Mouse (Mus musculus) limb, embryonic 13.5 days (tissue): ENCODE results near the gene Eepd1. TPM values are rescaled to one million over a fixed set of nuclear protein-coding genes. Genes with fewer than 3 reads are reported as not detected.

Experiments
- ATAC-seq: fragments of 200-750 bp; cut with Nextera tagmentation; 2 replicates; pipeline ENCODE4 v1.8.0; 2017; ENCODE audit warnings: low read depth, moderate number of reproducible peaks, moderate TSS enrichment; ENCODE audit not compliant: low FRiP score
- H3K27ac ChIP-seq: fragments of 300-500 bp; sonication (generic); 2 replicates; pipeline ENCODE4 v1.5.1; 2015; ENCODE audit warnings: inconsistent platforms, mild to moderate bottlenecking, moderate library complexity
- H3K27me3 ChIP-seq: fragments of 300-500 bp; sonication (generic); 2 replicates; pipeline ENCODE4 v1.6.1; 2015; ENCODE audit warnings: mild to moderate bottlenecking, inconsistent platforms
- H3K36me3 ChIP-seq: fragments of 300-500 bp; sonication (generic); 2 replicates; pipeline ENCODE4 v1.6.1; 2015; ENCODE audit warnings: inconsistent platforms, mild to moderate bottlenecking, moderate library complexity
- H3K4me1 ChIP-seq: fragments of 300-500 bp; sonication (generic); 2 replicates; pipeline ENCODE4 v1.6.1; 2015; ENCODE audit warnings: inconsistent platforms
- H3K4me2 ChIP-seq: fragments of 300-500 bp; sonication (generic); replicated peaks from 2 replicates; pipeline ENCODE4 v1.6.1; 2015; ENCODE audit warnings: inconsistent platforms, mild to moderate bottlenecking, moderate library complexity
- H3K4me3 ChIP-seq: fragments of 300-500 bp; sonication (generic); 2 replicates; pipeline ENCODE4 v1.5.1; 2015; ENCODE audit warnings: moderate library complexity, mild to moderate bottlenecking, inconsistent platforms
- H3K9ac ChIP-seq: fragments of 300-500 bp; sonication (generic); 2 replicates; pipeline ENCODE4 v1.6.1; 2015; ENCODE audit warnings: mild to moderate bottlenecking, inconsistent platforms
- H3K9me3 ChIP-seq: fragments of 300-500 bp; sonication (generic); 2 replicates; pipeline ENCODE4 v1.6.1; 2016; ENCODE audit warnings: inconsistent platforms
- WGBS: fragments of 180-500 bp; shearing (Covaris S2); methylation state at CpG from one replicate; pipeline ENCODE4 v1.1.7; 2015; 5-methylcytosine and 5-hydroxymethylcytosine counted together
- polyA plus RNA-seq: library from polyadenylated mRNA; unstranded; fragments of >200 nt; fragmentation: Nextera tagmentation; extraction: Ambion mirVana; gene quantifications from 2 replicates; pipeline ENCODE4 v1.2.1, GENCODE M21; 2015

Eepd1 gene
- polyA plus RNA-seq, 1 experiment from 2014 or later = 22.8 TPM

GRCm38 (mm10) chr9:25482322-25482998, 1.1 kb downstream of the Eepd1 start:
- H3K4me1 ChIP-seq = peaks cover 55% of the 10 kb centered on the region
- peak overlapping the region; percentile 60 for H3K9ac ChIP-seq
- no peaks in the 10 kb centered on the region for H3K9me3 ChIP-seq
- H3K27me3 ChIP-seq = no peaks in the 10 kb centered on the region
- H3K4me2 ChIP-seq = peak overlapping the region; percentile 81
- peak overlapping the region; percentile 75 for H3K4me3 ChIP-seq
- ATAC-seq = no peak
- WGBS = 46% methylated on average over 22 of the region's 22 CpGs
- H3K36me3 ChIP-seq = 0 out of 2 replicates have a peak, but pooled peaks cover 3% of the 10 kb centered on the region
- H3K27ac ChIP-seq = no peak overlapping the region

GRCm38 (mm10) chr9:25482999-25483347, 1.6 kb downstream of the Eepd1 start:
- no peak overlapping the region for H3K27ac ChIP-seq
- 81% methylated on average over 9 of the region's 9 CpGs for WGBS
- H3K9ac ChIP-seq = no peak overlapping the region
- 0 out of 2 replicates have a peak, but pooled peaks cover 3% of the 10 kb centered on the region for H3K36me3 ChIP-seq
- no peaks in the 10 kb centered on the region for H3K27me3 ChIP-seq
- H3K4me2 ChIP-seq = peak overlapping the region; percentile 81
- H3K9me3 ChIP-seq = no peaks in the 10 kb centered on the region
- H3K4me1 ChIP-seq = peaks cover 60% of the 10 kb centered on the region
- peak overlapping the region; percentile 75 for H3K4me3 ChIP-seq
- ATAC-seq = no peak

- 69% methylated on average over 9 of the region's 9 CpGs for WGBS
- H3K27ac ChIP-seq = no peak overlapping the region
- peaks cover 7% of the 10 kb centered on the region; the same call in 1 of the 2 replicates for H3K36me3 ChIP-seq
- peaks cover 69% of the 10 kb centered on the region for H3K4me1 ChIP-seq
- H3K9me3 ChIP-seq = no peaks in the 10 kb centered on the region
- peak overlapping the region; percentile 75 for H3K4me3 ChIP-seq
- peak overlapping the region; percentile 39 for H3K9ac ChIP-seq
- H3K4me2 ChIP-seq = peak overlapping the region; percentile 81
- no peaks in the 10 kb centered on the region for H3K27me3 ChIP-seq
- ATAC-seq = no peak
Observed at GRCm38 (mm10) chr9:25483931-25484618, 2.7 kb downstream of the Eepd1 start.

GRCm38 (mm10) chr9:25484619-25484986, 3.3 kb downstream of the Eepd1 start:
- WGBS = 60% methylated on average over 3 of the region's 3 CpGs
- ATAC-seq = no peak
- Histone ChIP-seq H3K36me3 (peaks cover 7% of the 10 kb centered on the region; the same call in 1 of the 2 replicates), H3K27ac (no peak overlapping the region), H3K4me2 (peak overlapping the region; percentile 81), H3K4me1 (peaks cover 75% of the 10 kb centered on the region), H3K9ac (peak overlapping the region; percentile 39; the same call in 1 of the 2 replicates), H3K27me3 (no peaks in the 10 kb centered on the region), H3K9me3 (no peaks in the 10 kb centered on the region), H3K4me3 (peak overlapping the region; percentile 75)

GRCm38 (mm10) chr9:25485006-25485405, 3.7 kb downstream of the Eepd1 start:
- 71% methylated on average over 2 of the region's 2 CpGs for WGBS
- Histone ChIP-seq H3K4me1 (peaks cover 76% of the 10 kb centered on the region), H3K9ac (no peak overlapping the region), H3K4me2 (peak overlapping the region; percentile 81), H3K36me3 (peaks cover 7% of the 10 kb centered on the region; the same call in 1 of the 2 replicates), H3K9me3 (no peaks in the 10 kb centered on the region), H3K27me3 (no peaks in the 10 kb centered on the region), H3K4me3 (peak overlapping the region; percentile 75), H3K27ac (no peak overlapping the region)
- ATAC-seq = no peak

GRCm38 (mm10) chr9:25485406-25485805, 4.1 kb downstream of the Eepd1 start:
- 69% methylated on average over 7 of the region's 7 CpGs for WGBS
- H3K27ac ChIP-seq = no peak overlapping the region
- H3K27me3 ChIP-seq = no peaks in the 10 kb centered on the region
- peak overlapping the region; percentile 81 for H3K4me2 ChIP-seq
- no peaks in the 10 kb centered on the region for H3K9me3 ChIP-seq
- H3K36me3 ChIP-seq = peaks cover 7% of the 10 kb centered on the region; the same call in 1 of the 2 replicates
- no peak for ATAC-seq
- H3K4me1 ChIP-seq = peaks cover 80% of the 10 kb centered on the region
- H3K9ac ChIP-seq = no peak overlapping the region
- H3K4me3 ChIP-seq = peak overlapping the region; percentile 75; the same call in 1 of the 2 replicates

- Histone ChIP-seq H3K4me3 (no peak overlapping the region), H3K27me3 (no peaks in the 10 kb centered on the region), H3K4me2 (peak overlapping the region; percentile 81), H3K9ac (no peak overlapping the region; the same call in 1 of the 2 replicates), H3K27ac (no peak overlapping the region), H3K9me3 (no peaks in the 10 kb centered on the region), H3K36me3 (peaks cover 7% of the 10 kb centered on the region; the same call in 1 of the 2 replicates), H3K4me1 (peaks cover 84% of the 10 kb centered on the region)
- ATAC-seq = no peak
- WGBS = 86% methylated on average over 9 of the region's 9 CpGs
Observed at GRCm38 (mm10) chr9:25486246-25486807, 5.0 kb downstream of the Eepd1 start.

GRCm38 (mm10) chr9:25487446-25488110, 6.2 kb downstream of the Eepd1 start:
- H3K4me2 ChIP-seq = peak overlapping the region; percentile 27
- peaks cover 7% of the 10 kb centered on the region; the same call in 1 of the 2 replicates for H3K36me3 ChIP-seq
- peaks cover 78% of the 10 kb centered on the region for H3K4me1 ChIP-seq
- 60% methylated on average over 12 of the region's 12 CpGs for WGBS
- H3K9me3 ChIP-seq = no peaks in the 10 kb centered on the region
- peak; percentile 68 for ATAC-seq
- no peaks in the 10 kb centered on the region for H3K27me3 ChIP-seq
- no peak overlapping the region for H3K9ac ChIP-seq
- H3K27ac ChIP-seq = peak overlapping the region; percentile 55
- H3K4me3 ChIP-seq = no peak overlapping the region

- Histone ChIP-seq H3K9me3 (no peaks in the 10 kb centered on the region), H3K4me1 (peaks cover 68% of the 10 kb centered on the region), H3K4me3 (no peak overlapping the region), H3K36me3 (peaks cover 7% of the 10 kb centered on the region; the same call in 1 of the 2 replicates), H3K27ac (no peak overlapping the region), H3K9ac (no peak overlapping the region), H3K27me3 (no peaks in the 10 kb centered on the region), H3K4me2 (no peak overlapping the region)
- 89% methylated on average over 9 of the region's 9 CpGs for WGBS
- no peak for ATAC-seq
Observed at GRCm38 (mm10) chr9:25488581-25488980, 7.2 kb downstream of the Eepd1 start.

- H3K4me3 ChIP-seq = no peak overlapping the region
- H3K27me3 ChIP-seq = no peaks in the 10 kb centered on the region
- WGBS = 62% methylated on average over 7 of the region's 7 CpGs
- H3K9me3 ChIP-seq = no peaks in the 10 kb centered on the region
- no peak for ATAC-seq
- no peak overlapping the region for H3K4me2 ChIP-seq
- H3K4me1 ChIP-seq = peaks cover 60% of the 10 kb centered on the region
- no peak overlapping the region for H3K9ac ChIP-seq
- H3K27ac ChIP-seq = no peak overlapping the region
- peaks cover 7% of the 10 kb centered on the region; the same call in 1 of the 2 replicates for H3K36me3 ChIP-seq
Observed at GRCm38 (mm10) chr9:25489221-25489960, 8.0 kb downstream of the Eepd1 start.
